Mouse (Mus musculus) C2C12 (cell line): ENCODE measurements around the gene Lsamp. TPM values are rescaled to one million over a fixed set of nuclear protein-coding genes. Genes with fewer than 3 reads are reported as not detected.

Experiments
- H3K27me3 ChIP-seq: one replicate; pipeline ENCODE4 v1.6.1; 2011; ENCODE audit not compliant: control insufficient read depth, insufficient read depth, insufficient read length
- H3K36me3 ChIP-seq: one replicate; pipeline ENCODE4 v1.6.1; 2011; ENCODE audit not compliant: control insufficient read depth, insufficient read depth
- H3K4me3 ChIP-seq: one replicate; pipeline ENCODE4 v1.5.1; 2011; ENCODE audit warnings: mild to moderate bottlenecking, control low read depth; ENCODE audit not compliant: poor library complexity, insufficient read depth, severe bottlenecking
- H3K79me2 ChIP-seq: one replicate; pipeline ENCODE4 v1.6.1; 2011; ENCODE audit not compliant: control insufficient read depth, insufficient read depth
- H3K79me3 ChIP-seq: one replicate; pipeline ENCODE4 v1.6.1; 2011; ENCODE audit warnings: low read depth, control low read depth
- H3ac ChIP-seq: one replicate; pipeline ENCODE3; 2011; ENCODE audit warnings: low read depth; ENCODE audit not compliant: control insufficient read depth, insufficient read length
- CEBPB ChIP-seq: IDR thresholded peaks from one replicate; pipeline ENCODE4 v1.6.1; 2011; ENCODE audit warnings: low read depth, mild to moderate bottlenecking, control low read depth, moderate library complexity
- CTCF ChIP-seq: IDR thresholded peaks from one replicate; pipeline ENCODE4 v1.5.1; 2011; ENCODE audit not compliant: control insufficient read depth, insufficient read depth, insufficient read length
- FOSL1 ChIP-seq: IDR thresholded peaks from one replicate; pipeline ENCODE4 v1.8.0; 2011; ENCODE audit warnings: mild to moderate bottlenecking, low read length; ENCODE audit not compliant: poor library complexity, insufficient read depth, severe bottlenecking
- MAX ChIP-seq: IDR thresholded peaks from one replicate; pipeline ENCODE4 v1.6.1; 2011; ENCODE audit warnings: mild to moderate bottlenecking, control low read depth
- MYOD1 ChIP-seq: IDR thresholded peaks from one replicate; pipeline ENCODE4 v1.6.1; 2011; ENCODE audit warnings: low read depth; ENCODE audit not compliant: control insufficient read depth, insufficient read length
- MYOG ChIP-seq: IDR thresholded peaks from one replicate; pipeline ENCODE4 v1.6.1; 2011; ENCODE audit not compliant: control insufficient read depth, insufficient read length; ENCODE audit errors: extremely low read depth
- USF1 ChIP-seq: IDR thresholded peaks from one replicate; pipeline ENCODE4 v1.6.1; 2011; ENCODE audit warnings: low read depth, mild to moderate bottlenecking, control low read depth, moderate library complexity
- polyA plus RNA-seq: library from polyadenylated mRNA; unstranded; fragments of >200 nt; fragmentation: generic; extraction: Trizol; gene quantifications from one replicate; pipeline ENCODE4 v1.2.1, GENCODE M21; 2012; ENCODE audit warnings: missing spikeins

The Lsamp gene
- polyA plus RNA-seq, 1 experiment = not detected

DNA sequence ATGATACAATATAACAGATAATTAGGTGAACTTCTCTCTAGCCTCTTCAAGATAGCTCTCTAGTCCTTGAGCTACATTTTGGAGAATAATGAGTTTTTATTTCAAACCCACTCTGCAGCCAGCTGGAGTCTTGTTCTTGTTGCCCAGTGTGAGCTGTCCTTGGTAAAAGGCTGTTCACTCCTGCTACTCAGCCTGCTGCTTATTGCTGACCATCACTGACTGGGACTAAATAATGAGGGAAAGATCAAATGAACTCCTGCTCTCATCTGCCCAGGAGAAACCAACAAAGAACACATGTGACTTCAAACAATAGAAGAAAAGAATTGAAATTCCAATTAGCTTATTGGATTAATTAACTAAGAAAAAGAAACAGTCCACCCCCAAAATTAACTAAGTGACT lies 1107.1 kb downstream of the Lsamp start:
- Histone ChIP-seq H3K79me2 (no peaks in the 10 kb centered on the region), H3K79me3 (no peaks in the 10 kb centered on the region), H3K36me3 (no peaks in the 10 kb centered on the region), H3ac (no peak overlapping the region), H3K27me3 (no peaks in the 10 kb centered on the region), H3K4me3 (no peak overlapping the region)
- TF ChIP-seq CTCF = no peak
- no peak for TF ChIP-seq FOSL1
- TF ChIP-seq USF1 = no peak
- no peak for TF ChIP-seq MYOG

DNA sequence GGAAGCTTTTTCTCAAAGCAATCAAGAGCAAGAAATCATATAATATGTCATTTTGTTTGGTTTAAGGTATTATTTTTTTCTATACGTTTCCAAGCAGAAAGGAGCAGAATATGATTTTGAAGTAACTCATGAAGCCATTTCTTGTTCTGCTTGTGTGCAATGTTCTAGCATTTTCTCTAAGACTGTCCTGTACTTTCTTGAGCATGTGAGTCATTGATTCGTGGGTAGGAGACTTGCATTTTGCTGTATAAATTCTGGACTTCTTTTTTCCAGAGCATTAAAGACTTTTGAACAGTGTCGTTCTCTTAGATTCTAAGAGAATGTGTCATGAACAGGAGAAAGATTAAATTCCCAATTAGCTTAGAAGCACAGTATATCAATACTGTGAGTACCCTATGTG lies 1118.6 kb downstream of the Lsamp start:
- Histone ChIP-seq H3K27me3 (no peaks in the 10 kb centered on the region), H3K79me3 (no peaks in the 10 kb centered on the region), H3K4me3 (no peak overlapping the region), H3K36me3 (no peaks in the 10 kb centered on the region), H3K79me2 (no peaks in the 10 kb centered on the region), H3ac (no peak overlapping the region)
- no peak for TF ChIP-seq FOSL1

DNA sequence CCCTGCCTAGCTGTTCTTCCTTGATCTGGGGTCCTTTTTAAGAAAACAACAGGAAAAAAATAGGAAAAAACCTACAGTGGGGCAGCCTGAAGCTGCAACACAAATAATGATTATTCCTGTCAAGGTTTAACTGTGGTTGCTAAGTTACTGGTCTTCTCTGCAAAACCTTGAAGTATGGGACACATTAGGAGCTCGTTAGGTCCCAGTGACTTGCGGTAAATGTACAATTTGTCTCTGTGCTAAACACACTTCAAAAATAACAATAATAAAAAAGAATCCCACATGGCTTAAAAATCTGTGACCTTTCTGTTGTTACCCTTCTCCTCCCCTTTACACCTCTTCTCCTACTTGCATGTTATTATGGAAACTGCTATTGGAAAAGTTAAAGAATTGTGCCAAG lies 1140.2 kb downstream of the Lsamp start:
- H3K79me3 ChIP-seq = no peaks in the 10 kb centered on the region
- H3K27me3 ChIP-seq = no peaks in the 10 kb centered on the region
- H3K79me2 ChIP-seq = no peaks in the 10 kb centered on the region
- H3K36me3 ChIP-seq = no peaks in the 10 kb centered on the region
- H3K4me3 ChIP-seq = no peak overlapping the region
- H3ac ChIP-seq = no peak overlapping the region
- TF ChIP-seq USF1 (no peak), MYOD1 (no peak), CTCF (no peak)

DNA sequence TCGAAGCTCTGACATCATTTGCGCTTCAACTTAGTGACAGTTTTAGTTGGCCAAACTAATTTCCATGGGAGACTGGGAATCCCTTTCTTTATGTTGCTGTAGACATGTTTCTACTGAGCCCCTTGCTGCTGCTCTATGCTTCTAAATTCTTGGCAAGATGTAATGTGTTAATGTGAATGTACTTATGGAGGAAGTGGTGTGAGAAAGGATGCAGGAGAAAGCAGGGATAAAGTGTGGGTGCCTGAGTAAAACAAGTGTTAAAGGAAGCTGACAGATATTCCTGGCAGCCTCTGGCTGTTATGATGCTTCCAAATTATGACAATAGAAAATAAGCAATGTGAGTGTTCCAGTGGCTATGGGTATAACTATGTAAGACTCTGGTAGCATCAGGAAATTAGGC lies 1140.9 kb downstream of the Lsamp start:
- Histone ChIP-seq H3K4me3 (no peak overlapping the region), H3K36me3 (no peaks in the 10 kb centered on the region), H3K79me3 (no peaks in the 10 kb centered on the region), H3K79me2 (no peaks in the 10 kb centered on the region), H3ac (no peak overlapping the region), H3K27me3 (no peaks in the 10 kb centered on the region)
- TF ChIP-seq USF1 = no peak
- no peak for TF ChIP-seq MYOG
- no peak for TF ChIP-seq MAX
- no peak for TF ChIP-seq CEBPB
- no peak for TF ChIP-seq MYOD1
- no peak for TF ChIP-seq CTCF
- no peak for TF ChIP-seq FOSL1

DNA sequence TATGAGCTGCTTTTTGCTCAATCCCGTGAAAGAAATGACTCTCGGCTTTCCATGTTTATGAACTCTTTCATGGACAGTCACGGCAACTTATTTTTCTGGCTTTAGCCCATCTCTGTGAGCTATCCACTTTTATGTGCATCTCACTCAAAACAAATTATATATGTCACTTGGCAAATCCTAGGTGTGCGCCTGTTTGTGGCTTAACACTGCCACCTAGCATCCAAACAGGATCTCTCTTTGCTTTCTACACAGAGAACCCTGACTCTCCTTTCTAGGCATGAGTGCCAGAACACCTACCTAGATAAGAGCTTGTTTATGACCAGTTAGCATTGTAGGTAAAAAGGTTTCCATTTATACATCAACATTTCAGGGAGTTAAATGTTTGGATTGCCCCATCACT lies 1146.9 kb downstream of the Lsamp start:
- H3K4me3 ChIP-seq = no peak overlapping the region
- no peaks in the 10 kb centered on the region for H3K27me3 ChIP-seq
- no peak for TF ChIP-seq MYOD1
- TF ChIP-seq MYOG = no peak
- TF ChIP-seq MAX = no peak
- TF ChIP-seq CEBPB = no peak
- TF ChIP-seq CTCF = no peak
- TF ChIP-seq USF1 = no peak
- TF ChIP-seq FOSL1 = no peak
- H3K79me3 ChIP-seq = no peaks in the 10 kb centered on the region
- no peaks in the 10 kb centered on the region for H3K36me3 ChIP-seq
- H3K79me2 ChIP-seq = no peaks in the 10 kb centered on the region
- no peak overlapping the region for H3ac ChIP-seq

DNA sequence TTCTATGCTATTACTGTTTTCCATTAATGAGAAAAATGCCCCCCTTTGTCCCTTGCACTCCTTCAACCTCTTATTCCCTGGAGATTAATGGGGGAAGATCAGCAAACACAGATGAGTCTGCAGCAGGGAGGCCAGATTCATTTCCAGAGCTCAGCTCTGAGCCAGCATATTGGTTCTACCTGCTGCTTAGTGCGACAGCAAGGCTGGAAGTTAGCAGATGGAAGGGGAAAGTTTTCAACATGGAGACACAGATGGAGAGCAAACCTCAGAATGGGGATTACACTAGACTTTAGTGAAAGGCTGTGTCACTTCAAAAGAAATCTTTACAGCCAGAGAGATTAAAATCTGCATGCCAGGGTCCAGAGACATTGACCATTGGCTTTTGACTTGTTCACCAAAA lies 1188.7 kb downstream of the Lsamp start:
- Histone ChIP-seq H3K79me2 (no peaks in the 10 kb centered on the region), H3K27me3 (no peaks in the 10 kb centered on the region), H3K36me3 (no peaks in the 10 kb centered on the region), H3K4me3 (no peak overlapping the region), H3ac (no peak overlapping the region), H3K79me3 (no peaks in the 10 kb centered on the region)
- no peak for TF ChIP-seq USF1
- no peak for TF ChIP-seq CTCF
- TF ChIP-seq MYOD1 = no peak
- no peak for TF ChIP-seq MAX
- no peak for TF ChIP-seq FOSL1
- no peak for TF ChIP-seq CEBPB
- no peak for TF ChIP-seq MYOG
